Mouse (Mus musculus) intestine, embryonic 15.5 days (tissue): Measurements from ENCODE around the gene Picalm. TPM values are rescaled to one million over a fixed set of nuclear protein-coding genes. Genes with fewer than 3 reads are reported as not detected.

Source experiments
- polyA plus RNA-seq: library from polyadenylated mRNA; unstranded; fragments of >200 nt; fragmentation: Nextera tagmentation; extraction: Ambion mirVana; gene quantifications from 2 replicates; pipeline ENCODE4 v1.2.1, GENCODE M21; 2015

The Picalm gene
- polyA plus RNA-seq, 1 experiment from 2014 or later = 33.3 TPM

Other genes with a start within 250 kb of the Picalm start
- gene Ccdc81, start 226.6 kb upstream of the Picalm start, polyA plus RNA-seq = not detected in 2 replicates
- 141 and 153 TPM in 2 replicates for gene Hikeshi, start 189.0 kb upstream of the Picalm start, polyA plus RNA-seq
- gene Eed, start 149.2 kb upstream of the Picalm start, polyA plus RNA-seq = 66.8 and 69.9 TPM in 2 replicates
- gene Ccdc83, start 135.6 kb downstream of the Picalm start, polyA plus RNA-seq = not detected in 2 replicates
- 9.4 and 9.9 TPM in 2 replicates for gene Sytl2, start 172.0 kb downstream of the Picalm start, polyA plus RNA-seq